Mouse (Mus musculus) lung, adult 2 months (tissue): Measurements from ENCODE around the gene Lrg1. TPM values are rescaled to one million over a fixed set of nuclear protein-coding genes. Genes with fewer than 3 reads are reported as not detected.

Experiments used
- DNase-seq: peaks from one replicate; pipeline ENCODE4 v3.0.0; 2022
- H3K4me1 ChIP-seq: fragments of 200-500 bp; 2 replicates; pipeline ENCODE4 v1.6.1; 2011; ENCODE audit warnings: low read length; ENCODE audit not compliant: control insufficient read depth, insufficient read depth
- H3K4me3 ChIP-seq: fragments of 200-500 bp; replicated peaks from 2 replicates; pipeline ENCODE3; 2011; ENCODE audit warnings: low read depth, mild to moderate bottlenecking, control low read depth, low read length; ENCODE audit errors: extremely low read depth
- CTCF ChIP-seq: fragments of 200-500 bp; IDR thresholded peaks from 2 replicates; pipeline ENCODE4 v1.5.1; 2011; ENCODE audit warnings: mild to moderate bottlenecking, low read length, control low read depth; ENCODE audit not compliant: insufficient read depth
- POLR2A ChIP-seq: fragments of 200-500 bp; IDR thresholded peaks from 2 replicates; pipeline ENCODE4 v1.6.1; 2011; ENCODE audit warnings: low read depth, mild to moderate bottlenecking, control low read depth, low read length, borderline replicate concordance; ENCODE audit errors: extremely low read depth
- WGBS: fragments of 180-500 bp; shearing (Covaris S2); methylation state at CpG from one replicate; pipeline ENCODE4 v1.1.7; 2018; 5-methylcytosine and 5-hydroxymethylcytosine counted together
- polyA plus RNA-seq: library from polyadenylated mRNA; depleted of rRNA; stranded (reverse); fragments of >200 nt; gene quantifications from 2 replicates; pipeline ENCODE4 v1.2.3, GENCODE M21; 2012

Lrg1 gene
- polyA plus RNA-seq, 1 experiment, result 174 TPM

DNA sequence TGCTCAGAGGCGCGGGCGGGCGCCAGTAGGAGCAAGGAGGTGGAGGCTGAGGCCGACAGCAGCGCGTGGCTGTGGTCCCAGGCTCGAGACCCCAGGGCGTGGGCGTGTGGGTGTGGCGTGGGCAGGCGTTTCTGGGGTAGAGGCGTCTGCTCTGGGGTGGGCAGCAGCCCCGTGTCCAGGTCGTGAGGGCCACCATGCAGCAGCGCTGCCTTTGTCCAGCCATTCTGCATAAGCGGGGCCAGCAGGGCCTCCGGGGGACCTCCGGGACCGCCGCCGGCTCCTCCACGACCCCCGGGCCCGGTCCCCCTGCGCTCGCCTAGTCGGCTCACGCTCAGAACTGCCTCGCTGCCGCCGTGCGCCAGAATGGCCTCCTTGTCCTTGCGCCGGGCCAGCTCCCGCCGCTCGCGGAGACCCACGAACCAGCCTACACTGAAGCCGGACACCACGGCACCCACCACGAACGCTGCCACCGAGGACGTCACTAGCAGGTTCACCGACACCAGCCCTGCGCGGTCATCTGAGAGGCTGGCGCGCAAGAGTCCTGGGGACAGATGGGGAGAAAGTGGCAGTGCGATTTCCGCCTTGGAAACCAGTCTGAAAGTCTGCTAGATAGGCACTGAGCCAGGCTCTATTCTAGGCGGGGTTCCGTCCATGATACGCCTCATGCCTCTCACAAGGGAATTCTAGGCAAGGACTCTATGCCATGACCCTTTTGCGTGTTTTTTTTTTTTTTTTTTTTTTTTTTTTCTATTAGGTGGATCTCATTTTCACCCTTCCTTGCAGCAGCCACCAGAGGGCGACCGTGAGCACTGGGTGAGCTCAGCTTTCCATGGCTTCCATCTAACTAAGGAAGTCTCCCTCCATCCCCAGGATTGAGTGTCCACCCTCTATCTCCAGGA lies 2.8 kb upstream of the Lrg1 start:
- H3K4me1 ChIP-seq, result 0 out of 2 replicates have a peak, but pooled peaks cover 2% of the 10 kb centered on the region
- peak; percentile 57 for DNase-seq
- WGBS, result 28% methylated on average over 59 of the region's 59 CpGs
- TF ChIP-seq CTCF, result peak; percentile 82
- 0 out of 2 replicates have a peak, but pooled peaks have one; percentile 11 for TF ChIP-seq POLR2A
- H3K4me3 ChIP-seq, result peak overlapping the region; percentile 52

GRCm38 (mm10) chr17:56123681-56124340 lies 2.0 kb upstream of the Lrg1 start:
- Histone ChIP-seq H3K4me3 (no peak overlapping the region), H3K4me1 (0 out of 2 replicates have a peak, but pooled peaks cover 2% of the 10 kb centered on the region)
- WGBS, result 51% methylated on average over 59 of the region's 59 CpGs
- no peak for DNase-seq
- TF ChIP-seq POLR2A (no peak), CTCF (no peak)

- WGBS, result 94% methylated on average over 12 of the region's 12 CpGs
- no peak for TF ChIP-seq CTCF
- TF ChIP-seq POLR2A, result no peak
- H3K4me1 ChIP-seq, result 0 out of 2 replicates have a peak, but pooled peaks cover 2% of the 10 kb centered on the region
- no peak overlapping the region for H3K4me3 ChIP-seq
- no peak for DNase-seq
Measured at GRCm38 (mm10) chr17:56123161-56123560, 1.4 kb upstream of the Lrg1 start.

GRCm38 (mm10) chr17:56119981-56120880 lies 1.6 kb downstream of the Lrg1 start:
- H3K4me3 ChIP-seq, result peak overlapping the region; percentile 43
- DNase-seq, result peak; percentile 66
- 0 out of 2 replicates have a peak, but pooled peaks cover 2% of the 10 kb centered on the region for H3K4me1 ChIP-seq
- TF ChIP-seq CTCF (no peak), POLR2A (no peak)
- 3% methylated on average over 66 of the region's 66 CpGs for WGBS

GRCm38 (mm10) chr17:56119431-56119830 lies 2.4 kb downstream of the Lrg1 start:
- Histone ChIP-seq H3K4me1 (0 out of 2 replicates have a peak, but pooled peaks cover 2% of the 10 kb centered on the region), H3K4me3 (peak overlapping the region; percentile 4)
- WGBS, result 32% methylated on average over 12 of the region's 12 CpGs
- TF ChIP-seq CTCF, result no peak
- no peak for TF ChIP-seq POLR2A
- DNase-seq, result no peak

GRCm38 (mm10) chr17:56117251-56117710 lies 4.5 kb downstream of the Lrg1 start, which contains the start of gene Plin5:
TSS of gene Plin5 (minus strand) at chr17:56117596.
- TF ChIP-seq CTCF (no peak), POLR2A (no peak)
- Histone ChIP-seq H3K4me1 (0 out of 2 replicates have a peak, but pooled peaks cover 2% of the 10 kb centered on the region), H3K4me3 (no peak within 1 kb of the TSS)
- DNase-seq, result peak; percentile 36
- WGBS, result 2% methylated on average over 27 of the region's 27 CpGs

- Histone ChIP-seq H3K4me1 (0 out of 2 replicates have a peak, but pooled peaks cover 2% of the 10 kb centered on the region), H3K4me3 (no peak overlapping the region)
- WGBS, result 68% methylated on average over 10 of the region's 10 CpGs
- TF ChIP-seq CTCF, result no peak
- no peak for TF ChIP-seq POLR2A
- no peak for DNase-seq
Measured at GRCm38 (mm10) chr17:56116193-56116592, 5.6 kb downstream of the Lrg1 start.

DNA sequence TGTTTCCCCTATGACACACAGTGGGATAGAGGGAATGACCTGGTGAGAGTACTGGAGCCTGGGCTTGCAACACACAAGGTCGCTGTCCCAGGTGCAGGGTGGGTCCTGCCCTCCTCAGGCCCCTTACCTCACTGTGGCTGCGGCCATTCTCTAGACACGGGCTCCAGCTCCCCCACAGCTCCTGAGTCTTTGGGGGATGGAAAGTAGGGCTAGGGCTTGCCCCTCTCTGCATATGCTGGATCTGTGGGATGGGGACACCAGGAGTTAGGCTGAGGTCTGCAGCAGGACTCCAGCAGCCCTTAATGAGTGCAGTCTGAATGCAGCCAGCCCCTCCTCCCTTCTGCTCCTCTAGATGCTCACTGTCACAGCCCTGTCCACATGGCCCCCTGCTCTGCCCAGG lies 9.1 kb downstream of the Lrg1 start:
- WGBS, result 72% methylated on average over 3 of the region's 3 CpGs
- DNase-seq, result no peak
- no peak overlapping the region for H3K4me3 ChIP-seq
- TF ChIP-seq POLR2A, result no peak
- TF ChIP-seq CTCF, result no peak
- no peaks in the 10 kb centered on the region for H3K4me1 ChIP-seq
